Mouse (Mus musculus): ENCODE measurements around the gene Itpkb.

Gene Itpkb

DNA sequence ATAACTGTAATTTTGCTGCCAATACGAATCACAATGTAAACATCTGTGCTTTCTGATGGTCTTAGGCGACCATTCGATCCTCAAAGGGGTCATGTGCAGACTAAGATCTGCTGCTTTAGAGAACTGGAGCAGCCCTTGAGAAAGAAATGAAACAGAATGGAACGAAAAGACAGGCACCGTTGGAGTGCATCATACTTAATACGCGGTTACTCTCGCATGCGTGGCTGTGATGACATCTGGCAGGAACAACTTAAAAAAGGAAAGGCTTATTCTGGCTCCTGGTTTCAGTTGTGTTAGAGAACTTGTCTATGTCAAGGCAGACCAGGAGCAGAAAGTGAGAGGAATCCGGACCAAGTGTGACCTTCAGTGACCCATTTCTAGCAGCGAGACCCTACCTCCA, 15.6 kb upstream of the Itpkb start:
- no peak for DNase-seq (ENCODE audit: low spot score in 2 of 2)

DNA sequence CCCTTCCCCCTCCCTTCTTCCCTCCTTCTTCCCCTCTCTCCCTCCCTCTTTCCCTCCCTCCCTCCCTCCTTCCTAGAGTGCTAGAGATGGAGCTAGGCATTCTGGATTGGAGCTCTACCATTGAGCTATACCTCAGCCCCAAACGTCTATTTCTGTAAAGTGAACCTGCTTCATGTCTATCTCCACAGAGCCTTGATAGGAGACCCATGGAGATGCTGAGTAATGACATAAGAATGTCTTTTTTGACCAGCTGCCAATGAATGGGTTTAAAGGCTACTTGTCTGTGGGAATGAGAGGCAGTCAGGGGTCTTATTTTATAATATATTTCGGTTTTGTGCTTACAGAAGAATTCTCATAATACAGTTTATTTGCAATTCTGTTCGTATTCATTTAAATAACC, 15.2 kb upstream of the Itpkb start:
- DNase-seq (ENCODE audit: low spot score in 2 of 2), result no peak

DNA sequence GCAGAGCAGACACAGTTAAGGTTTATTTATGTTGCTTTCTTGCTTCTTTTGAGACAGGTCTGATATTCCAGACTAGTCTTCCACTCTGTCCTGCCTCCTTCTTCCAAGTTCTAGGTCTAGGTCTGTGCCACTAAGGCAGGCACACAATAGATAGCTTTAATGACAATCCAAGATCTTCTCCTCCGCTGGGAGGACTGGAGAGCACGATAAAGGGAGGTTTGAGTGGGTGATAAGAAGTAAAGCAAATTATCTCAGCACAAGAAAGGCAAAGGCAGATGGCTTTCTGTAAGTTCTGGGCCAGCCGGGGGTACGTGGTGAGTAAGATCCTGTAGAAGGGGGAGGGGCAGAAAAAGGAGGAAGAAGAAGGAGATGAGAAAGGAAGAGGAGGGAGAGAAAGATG, 12.8 kb upstream of the Itpkb start:
- DNase-seq (ENCODE audit: low spot score in 2 of 2), result no peak

DNA sequence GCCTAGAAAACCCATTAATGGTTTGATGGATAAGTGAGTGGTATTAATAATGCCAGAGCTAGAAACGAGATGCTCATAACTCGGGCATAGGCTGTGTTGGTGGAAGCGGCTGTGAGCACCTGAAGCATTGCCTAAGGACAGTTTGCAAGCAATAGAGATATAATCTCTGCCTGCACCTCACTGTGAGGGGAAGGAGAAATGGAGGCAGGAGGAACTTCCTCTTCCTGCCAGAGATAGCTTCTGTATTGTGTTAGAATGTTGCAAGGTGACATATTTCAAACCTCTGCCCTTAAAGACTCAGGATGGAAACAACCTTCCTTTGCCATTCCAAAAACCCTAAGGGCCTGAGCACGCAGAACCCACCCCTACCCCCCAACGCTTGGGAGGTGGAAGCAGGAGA, 11.9 kb upstream of the Itpkb start:
- no peak for DNase-seq (ENCODE audit: low spot score in 2 of 2)

DNA sequence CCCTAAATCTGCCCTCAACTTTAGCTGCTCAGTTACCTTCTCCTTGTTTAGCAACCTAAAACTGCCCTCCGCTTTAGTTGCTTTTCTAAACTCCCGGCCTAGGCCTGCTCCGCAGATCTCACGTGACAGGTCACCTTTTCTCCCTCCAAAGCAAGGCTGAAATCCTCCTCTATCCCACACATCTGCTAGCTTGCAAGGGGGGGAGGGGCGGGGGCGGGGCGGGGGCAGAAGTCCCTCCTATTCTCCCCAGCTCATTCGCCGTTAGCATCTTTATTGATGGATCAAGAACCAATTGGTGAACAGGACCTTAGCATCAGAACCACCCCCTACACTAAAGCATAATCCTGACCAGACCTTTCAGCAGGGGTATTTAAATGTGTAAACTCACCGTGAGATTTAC, 10.4 kb upstream of the Itpkb start:
- no peak for DNase-seq (ENCODE audit: low spot score in 2 of 2)

DNA sequence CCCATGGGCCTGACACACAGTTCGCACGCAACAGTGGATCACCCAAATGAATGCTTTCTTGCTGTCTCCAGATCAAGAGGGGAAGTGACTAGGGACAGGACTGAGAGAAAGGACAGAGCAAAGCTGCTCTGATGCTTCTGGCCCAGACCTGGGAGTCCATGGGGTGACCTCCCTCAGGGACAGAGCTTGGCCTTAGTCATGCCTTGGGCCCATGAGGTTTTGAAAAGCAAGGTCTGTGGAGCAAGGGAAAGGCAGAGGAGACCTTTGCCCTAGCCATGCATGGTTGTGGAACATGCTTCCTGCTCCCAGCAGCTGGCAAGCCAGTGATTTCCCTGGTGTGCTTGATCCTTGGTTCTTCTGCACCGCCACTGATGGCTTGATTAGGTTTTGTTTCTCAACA, 7.4 kb upstream of the Itpkb start:
- DNase-seq (ENCODE audit: low spot score in 2 of 2), result no peak

DNA sequence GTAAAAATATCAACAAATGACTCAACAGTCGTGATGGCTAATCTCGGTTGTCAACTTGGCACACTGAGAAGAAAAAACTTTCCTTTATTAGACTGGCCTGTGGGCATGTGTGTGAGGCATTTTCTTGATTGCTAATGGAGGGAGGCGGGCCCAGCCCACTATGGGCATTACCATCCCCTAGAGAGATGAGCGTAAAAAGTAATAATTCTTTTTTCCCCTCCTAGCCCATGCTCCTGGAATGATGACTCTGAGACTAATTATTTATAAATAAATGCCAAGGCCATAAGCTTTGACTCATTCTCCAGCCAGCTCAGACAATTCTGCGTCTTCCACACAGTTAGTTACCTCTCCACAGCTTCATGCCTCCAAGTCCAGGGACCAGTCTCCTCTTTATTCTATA, 6.8 kb upstream of the Itpkb start:
- no peak for DNase-seq (ENCODE audit: low spot score in 2 of 2)

DNA sequence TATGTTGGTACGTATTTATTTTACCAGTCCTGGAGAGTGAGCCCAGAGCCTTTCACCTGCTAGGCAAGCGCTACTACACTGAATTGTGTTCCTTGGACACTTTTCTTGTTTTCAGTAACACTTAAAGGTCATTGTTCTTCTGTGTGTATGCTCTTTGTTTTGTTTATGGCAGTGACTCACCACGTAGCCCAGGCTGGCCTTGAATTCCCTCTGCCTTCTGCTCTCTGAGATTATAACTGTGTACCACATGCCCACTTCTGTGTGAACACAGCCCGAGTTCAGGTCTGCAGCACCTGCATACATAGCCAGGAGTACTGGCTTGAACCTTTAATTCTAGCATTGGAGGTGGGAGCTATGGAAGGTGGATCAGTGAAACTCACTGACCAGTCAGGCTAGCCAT, 6.0 kb upstream of the Itpkb start:
- DNase-seq (ENCODE audit: low spot score in 2 of 2), result no peak

DNA sequence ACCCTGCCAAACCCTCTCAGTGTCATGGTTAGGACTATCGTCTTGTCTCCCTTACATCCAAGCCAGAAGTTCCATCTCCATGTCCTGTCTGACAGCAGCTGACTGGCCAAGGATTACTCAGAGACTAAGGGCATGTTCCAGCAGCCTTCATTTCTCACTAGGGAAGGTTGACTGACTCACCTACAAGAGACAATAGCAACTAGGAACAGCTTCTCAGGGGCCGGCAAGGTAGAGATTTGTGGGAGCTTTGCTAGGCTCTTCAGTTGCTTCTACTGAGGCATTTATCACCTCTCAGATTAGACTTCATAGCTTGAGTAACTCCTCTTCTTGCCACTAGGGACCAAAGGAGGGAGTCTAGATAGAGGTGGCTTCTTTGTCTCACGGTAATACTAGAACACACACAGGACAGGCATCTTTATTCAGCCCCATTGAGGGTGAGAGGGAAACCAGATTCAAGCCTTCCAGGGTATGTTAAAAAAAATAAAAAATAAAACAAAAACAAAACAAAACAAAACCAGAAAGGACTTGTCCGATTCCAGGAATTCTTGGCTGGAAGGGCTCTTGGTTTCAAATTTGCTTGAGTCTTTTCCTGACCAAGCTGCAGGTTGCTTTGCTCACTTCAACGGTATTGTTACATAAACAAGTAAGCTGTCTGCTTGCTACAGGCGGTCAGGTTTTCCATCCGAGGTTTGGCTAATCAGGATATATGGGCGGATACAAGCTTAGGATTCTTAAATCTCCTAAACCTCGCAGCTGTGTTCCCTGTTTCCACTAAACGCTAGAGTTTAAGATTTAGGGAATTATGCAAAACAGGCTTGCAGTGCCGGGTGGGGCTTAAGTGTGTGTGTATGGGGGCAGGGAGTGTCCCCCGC, 1.3 kb upstream of the Itpkb start:
- no peak for DNase-seq (ENCODE audit: low spot score in 2 of 2)

DNA sequence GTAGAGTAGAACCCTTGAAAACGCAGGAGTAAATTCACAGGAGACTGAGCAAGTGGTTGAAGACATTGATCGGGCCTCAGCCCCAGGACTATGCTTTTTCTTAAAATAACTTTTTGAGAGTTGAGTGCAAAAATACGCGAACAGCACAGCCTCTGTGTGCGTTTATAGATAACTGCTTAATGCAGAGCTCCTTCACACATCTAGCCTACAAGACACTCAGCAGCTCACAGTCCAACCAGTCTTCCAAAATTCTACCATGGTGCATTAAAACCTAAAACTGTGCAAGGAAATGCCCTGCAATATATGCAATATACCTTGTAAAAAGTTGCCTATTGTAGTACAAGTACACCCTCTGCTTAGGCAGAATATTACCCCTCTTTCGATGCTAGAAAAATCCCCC, 579 bp upstream of the Itpkb start:
- peak in 1 of 2 experiments; percentile 8 for DNase-seq (ENCODE audit: low spot score in 2 of 2)

DNA sequence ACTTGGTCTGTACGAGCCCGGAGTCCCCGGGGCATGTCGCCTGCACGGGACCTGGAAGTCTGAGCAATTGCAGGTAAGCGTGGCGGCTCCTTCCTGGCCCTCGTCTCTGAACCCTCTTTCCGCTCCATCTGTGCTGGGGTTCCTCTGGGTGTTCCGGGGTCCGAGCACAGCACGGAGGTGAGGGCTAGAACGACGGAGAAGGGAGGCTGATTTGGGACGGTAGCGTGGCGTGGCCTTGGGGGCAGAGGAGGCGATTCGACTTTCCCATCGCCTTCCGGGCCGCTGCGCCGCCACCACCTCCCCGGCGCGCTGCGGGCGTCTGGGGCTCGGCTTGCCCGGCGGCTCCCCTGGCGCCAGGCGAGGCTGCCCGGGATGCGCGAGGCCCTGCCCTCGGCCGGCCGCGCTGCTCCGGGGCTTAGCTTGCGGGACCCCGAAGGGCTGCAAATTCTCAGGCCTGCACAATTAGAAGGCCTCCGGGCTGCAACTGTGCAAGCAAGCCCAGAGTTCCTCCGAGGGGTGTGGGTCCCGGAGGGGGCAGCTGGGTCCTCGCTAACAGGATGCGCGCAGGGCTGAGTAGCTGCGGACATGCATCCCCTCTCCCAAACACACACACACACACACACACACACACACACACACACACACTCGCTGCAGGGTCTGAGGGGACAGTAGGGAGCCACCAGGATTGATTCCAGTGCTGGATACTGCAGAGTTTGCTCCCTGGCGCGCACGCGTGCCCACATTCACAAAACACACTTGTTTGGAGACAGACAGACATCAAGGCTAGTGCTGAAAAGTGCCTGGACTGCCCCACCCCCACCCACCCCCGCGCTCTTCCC, 641 bp downstream of the Itpkb start:
- DNase-seq (ENCODE audit: low spot score in 2 of 2), result peak in 1 of 2 experiments; percentile 10

DNA sequence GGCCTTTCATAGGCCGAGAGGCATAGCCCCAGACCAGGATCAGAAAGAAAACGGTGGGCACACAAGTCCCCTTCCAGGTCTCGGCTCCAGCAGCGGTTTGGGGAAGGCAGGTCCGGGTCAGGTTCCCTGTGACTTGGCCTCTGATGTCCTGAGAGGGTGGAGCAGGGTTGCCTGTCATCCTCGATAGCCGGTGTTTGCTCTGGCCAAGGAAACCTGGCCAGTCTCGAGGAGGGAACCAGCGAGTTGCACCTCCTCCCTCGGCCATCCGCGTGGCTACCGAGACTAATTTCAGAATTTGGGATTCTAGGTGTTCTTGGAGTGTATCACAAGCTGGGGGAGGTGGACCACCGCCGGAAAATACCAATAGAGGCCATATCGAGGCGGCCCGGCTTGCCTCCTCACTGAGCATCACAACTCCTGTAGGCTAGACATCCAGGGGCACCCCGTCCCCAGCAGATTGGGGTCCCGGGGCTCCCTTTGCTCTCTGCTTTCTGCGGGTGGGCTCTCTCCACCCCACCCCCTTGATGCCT, 1.3 kb downstream of the Itpkb start:
- no peak for DNase-seq (ENCODE audit: low spot score in 2 of 2)

DNA sequence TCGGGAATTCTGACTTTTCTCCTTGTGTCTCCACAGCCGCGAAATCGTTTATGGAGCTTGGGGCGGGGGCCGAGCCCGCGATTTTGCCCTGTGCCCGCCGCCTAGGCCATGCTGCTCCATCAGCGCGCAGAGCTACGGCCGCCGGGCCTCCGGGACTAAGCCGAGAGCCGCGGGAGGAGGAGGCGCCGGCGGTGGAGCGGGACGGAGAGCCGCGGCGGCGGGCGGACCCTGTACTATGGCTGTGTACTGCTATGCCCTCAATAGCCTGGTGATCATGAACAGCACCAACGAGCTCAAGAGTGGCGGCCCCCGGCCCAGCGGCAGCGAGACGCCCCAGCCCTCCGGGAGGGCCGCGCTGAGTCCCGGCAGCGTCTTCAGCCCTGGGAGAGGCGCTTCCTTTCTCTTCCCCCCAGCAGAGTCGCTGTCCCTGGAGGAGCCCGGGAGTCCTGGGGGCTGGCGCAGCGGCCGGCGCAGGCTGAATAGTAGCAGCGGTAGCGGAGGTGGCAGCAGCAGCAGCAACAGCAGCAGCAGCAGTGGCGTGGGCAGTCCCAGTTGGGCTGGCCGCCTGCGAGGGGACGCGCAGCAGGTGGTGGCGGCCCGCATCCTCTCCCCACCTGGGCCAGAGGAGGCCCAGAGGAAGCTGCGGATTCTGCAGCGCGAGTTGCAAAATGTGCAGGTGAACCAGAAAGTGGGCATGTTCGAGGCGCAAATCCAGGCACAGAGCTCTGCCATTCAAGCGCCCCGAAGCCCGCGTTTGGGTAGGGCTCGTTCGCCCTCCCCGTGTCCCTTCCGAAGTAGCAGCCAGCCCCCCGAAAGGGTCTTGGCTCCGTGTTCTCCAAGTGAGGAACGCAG, 2.0 kb downstream of the Itpkb start:
- DNase-seq (ENCODE audit: low spot score in 2 of 2), result peak; percentile 62 to 77

DNA sequence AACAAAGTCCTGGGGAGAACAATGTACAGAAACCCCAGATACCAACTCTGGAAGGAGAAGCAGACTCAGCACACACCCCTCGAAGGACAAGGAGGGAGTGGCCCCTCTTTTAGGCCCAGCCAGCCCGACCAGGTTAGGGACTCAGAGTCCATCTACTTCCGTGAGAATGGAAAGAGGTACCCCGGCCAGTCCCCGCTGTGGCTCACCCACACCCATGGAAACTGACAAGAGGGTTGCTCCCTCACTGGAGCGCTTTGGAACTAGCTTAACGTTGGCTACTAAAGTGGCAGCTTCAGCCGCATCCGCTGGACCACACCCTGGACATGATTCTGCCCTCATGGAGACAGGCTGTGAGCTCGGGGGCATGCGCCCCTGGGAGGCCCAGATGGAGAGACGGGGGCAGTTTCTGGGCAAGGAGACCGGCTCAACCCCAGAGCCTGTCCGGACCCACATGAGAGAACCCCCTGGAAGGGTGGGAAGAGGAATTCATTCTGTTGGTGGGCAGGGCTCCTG, 2.7 kb downstream of the Itpkb start:
- no peak for DNase-seq (ENCODE audit: low spot score in 2 of 2)

DNA sequence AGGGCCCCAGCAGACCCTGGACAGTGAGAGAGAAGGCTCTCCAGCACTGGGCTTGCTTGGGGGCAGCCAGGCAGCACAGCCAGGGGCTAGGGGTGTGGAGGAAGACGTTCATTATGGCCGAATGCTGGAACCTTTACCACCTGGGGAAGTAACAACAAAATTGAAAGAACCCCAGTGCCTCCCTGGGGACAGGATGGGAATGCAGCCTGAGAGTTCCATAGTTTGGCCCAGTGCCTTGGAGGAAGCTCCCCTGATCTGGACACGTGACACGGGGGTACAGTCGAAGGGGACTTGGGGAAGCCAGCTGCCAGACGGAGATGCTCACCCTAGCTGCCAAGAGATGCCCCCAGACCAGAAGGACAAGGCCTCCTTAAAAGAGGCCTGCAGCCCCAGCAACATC, 3.3 kb downstream of the Itpkb start:
- DNase-seq (ENCODE audit: low spot score in 2 of 2), result no peak

DNA sequence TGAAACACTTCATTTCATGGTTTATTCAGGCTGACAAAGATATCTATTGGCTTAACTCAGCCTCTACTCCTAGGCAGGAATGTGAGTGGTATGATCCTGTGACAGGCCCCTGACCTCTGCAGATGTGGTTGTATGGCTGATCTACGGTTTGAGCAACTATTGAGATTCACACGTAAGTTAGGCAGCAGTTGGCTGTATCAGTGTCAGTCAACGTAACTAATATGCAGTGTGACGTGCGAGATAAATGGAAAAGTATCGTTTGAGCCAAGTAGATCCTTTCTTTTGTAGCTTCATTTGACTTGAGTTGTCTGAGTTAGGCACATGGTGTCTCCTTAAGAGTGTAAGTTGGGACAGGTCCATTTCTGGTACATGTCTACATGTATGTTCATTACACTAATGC, 4.3 kb downstream of the Itpkb start:
- no peak for DNase-seq (ENCODE audit: low spot score in 2 of 2)

DNA sequence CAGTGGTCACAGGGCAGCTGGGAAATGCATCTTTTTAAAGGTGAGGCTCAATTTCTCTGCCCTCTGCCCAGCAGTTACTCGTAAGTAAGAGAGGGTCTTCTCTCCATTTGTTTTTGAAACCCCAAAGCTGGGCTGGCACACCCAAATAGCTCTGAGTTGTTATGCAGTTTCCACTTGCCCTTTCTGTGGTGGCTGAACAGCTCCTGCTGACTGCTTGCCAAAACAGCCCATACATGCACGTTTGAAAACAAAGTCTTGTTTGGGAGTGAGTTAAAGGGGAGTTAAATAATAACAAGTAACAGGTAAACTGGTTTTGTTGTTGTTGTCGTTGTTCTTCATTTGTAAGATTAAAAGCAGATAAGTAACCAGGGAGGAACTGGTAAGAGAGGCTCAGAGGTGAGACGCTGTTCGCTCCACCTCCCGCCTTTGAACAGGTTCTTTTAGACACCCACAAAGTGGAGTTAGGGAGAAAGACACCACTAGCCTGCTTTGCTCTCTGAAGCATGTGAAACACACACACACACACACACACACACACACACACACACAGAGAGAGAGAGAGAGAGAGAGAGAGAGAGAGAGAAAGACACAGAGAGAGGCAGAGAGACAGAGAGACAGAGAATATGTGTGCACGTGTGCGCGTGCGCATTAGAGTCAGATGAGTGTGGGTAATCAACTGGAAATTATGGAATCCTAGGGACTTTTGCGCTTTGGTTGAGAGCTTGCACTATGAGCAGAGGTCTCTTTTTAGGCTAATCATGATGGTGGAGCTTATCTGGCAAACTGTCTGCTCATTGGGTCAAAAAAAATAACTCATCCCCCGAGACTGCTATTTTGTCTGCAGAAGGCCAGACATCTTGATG, 5.5 kb downstream of the Itpkb start:
- DNase-seq (ENCODE audit: low spot score in 2 of 2), result no peak

DNA sequence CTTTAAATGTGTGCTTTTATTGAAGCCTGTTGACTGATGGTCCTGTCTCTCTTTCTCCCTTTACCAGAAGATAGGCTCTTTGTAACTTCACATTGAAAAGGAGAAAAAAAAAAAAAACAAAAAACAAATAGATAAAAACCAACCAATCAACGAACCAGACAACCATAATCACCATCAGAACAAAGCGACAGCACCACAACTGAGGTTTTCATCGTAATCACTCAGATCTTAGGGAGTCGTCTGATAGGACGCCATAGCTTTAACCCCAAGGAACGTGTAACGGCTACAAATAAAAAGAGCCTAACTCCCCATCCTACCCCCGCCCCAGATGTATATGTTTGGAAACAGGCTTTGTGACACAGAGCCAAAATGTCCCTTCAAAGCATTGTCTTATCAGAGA, 8.1 kb downstream of the Itpkb start:
- no peak for DNase-seq (ENCODE audit: low spot score in 2 of 2)

DNA sequence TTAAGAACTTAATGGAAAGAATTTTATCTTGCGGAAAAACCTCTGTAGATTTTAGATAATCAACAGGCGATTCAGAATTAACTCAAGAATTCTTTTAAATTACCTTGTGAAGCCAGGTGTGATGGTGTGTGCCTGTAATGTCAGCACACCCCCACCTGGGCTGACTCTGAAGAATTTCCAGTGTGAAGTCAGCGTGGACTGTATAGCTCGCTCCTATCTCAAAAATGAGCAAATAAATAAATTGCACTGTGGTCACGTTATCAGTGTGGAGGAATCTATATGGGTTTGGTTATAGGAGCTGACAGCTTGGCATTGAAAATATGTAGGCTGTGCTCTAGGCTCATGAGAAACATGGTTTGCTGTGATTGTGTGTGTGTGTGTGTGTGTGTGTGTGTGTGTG, 8.9 kb downstream of the Itpkb start:
- DNase-seq (ENCODE audit: low spot score in 2 of 2), result no peak

DNA sequence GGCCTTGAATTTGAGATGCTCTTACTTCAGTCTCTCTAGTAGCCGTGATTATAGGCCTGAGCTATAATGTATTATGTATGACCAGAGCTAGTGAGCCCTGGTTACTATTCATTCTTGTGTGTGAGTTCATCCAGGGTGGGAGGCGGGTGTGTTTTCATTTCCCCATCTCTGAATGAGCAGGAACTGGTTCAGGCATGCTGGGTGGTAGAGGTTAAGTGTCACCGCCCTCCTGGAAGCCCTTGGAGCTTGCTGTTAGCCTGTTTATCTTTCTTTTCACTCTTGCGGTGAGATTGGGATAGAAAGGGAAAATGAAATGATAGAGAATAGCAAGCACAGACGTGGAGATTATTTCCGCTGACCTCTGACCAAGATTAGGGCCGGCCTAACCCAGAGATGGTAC, 12.7 kb downstream of the Itpkb start:
- DNase-seq (ENCODE audit: low spot score in 2 of 2), result no peak

All from right cerebral cortex, adult 2 months (tissue).